Mouse (Mus musculus) cortical plate, adult 2 months (tissue): ENCODE data around the gene Aire.
"Not testable (repeated sequence)": the region's sequence is repeated elsewhere in the genome, so short reads cannot be mapped to it uniquely, and the experiment has no call there.

Experiments
- CTCF ChIP-seq: fragments of 200-500 bp; IDR thresholded peaks from 2 replicates; pipeline ENCODE4 v1.5.1; 2011; ENCODE audit warnings: mild to moderate bottlenecking, control low read depth, low read length; ENCODE audit not compliant: insufficient read depth; ENCODE audit errors: extremely low read depth
- POLR2A ChIP-seq: fragments of 200-500 bp; IDR thresholded peaks from 2 replicates; pipeline ENCODE4 v1.6.1; 2011; ENCODE audit warnings: mild to moderate bottlenecking, low read length, control low read depth; ENCODE audit not compliant: insufficient read depth; ENCODE audit errors: extremely low read depth

DNA sequence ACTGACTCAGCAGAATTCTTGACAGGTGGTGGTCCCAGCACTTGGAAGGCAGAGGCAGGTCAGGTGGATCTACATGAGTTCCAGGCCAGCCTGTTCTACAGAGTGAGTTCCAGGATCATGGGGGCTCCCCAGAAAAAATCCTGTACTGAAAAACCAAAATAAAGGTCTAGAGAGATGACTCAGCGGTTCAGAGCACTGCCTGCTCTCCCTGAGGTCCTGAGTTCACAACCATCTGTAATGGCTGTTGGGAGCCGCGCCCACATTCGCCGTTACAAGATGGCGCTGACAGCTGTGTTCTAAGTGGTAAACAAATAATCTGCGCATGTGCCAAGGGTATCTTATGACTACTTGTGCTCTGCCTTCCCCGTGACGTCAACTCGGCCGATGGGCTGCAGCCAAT is 23.4 kb downstream of the Aire start:
- not testable (repeated sequence) for TF ChIP-seq POLR2A, CTCF
